Mouse (Mus musculus) spleen, adult 2 months (tissue): ENCODE results near the gene Dnah2. TPM values are rescaled to one million over a fixed set of nuclear protein-coding genes. Genes with fewer than 3 reads are reported as not detected.

Experiments used
- DNase-seq, 2 experiments: peaks; one replicate each; pipeline versions ENCODE4 v3.0.0 to v3.0.0-alpha.2; 2012 to 2021; ENCODE audit warnings: low spot score in 2 of 2, low read depth in 1 of 2
- H3K27ac ChIP-seq: fragments of 200-500 bp; 2 replicates; pipeline ENCODE4 v1.5.1; 2012; ENCODE audit warnings: low read length, inconsistent platforms; ENCODE audit not compliant: insufficient read depth
- H3K27me3 ChIP-seq: fragments of 200-500 bp; 2 replicates; pipeline ENCODE4 v1.6.1; 2012; ENCODE audit warnings: mild to moderate bottlenecking, moderate library complexity, low read length, inconsistent platforms; ENCODE audit not compliant: control insufficient read depth, insufficient read depth
- H3K36me3 ChIP-seq: fragments of 200-500 bp; 2 replicates; pipeline ENCODE4 v1.6.1; 2012; ENCODE audit warnings: mild to moderate bottlenecking, low read length, inconsistent platforms; ENCODE audit not compliant: control insufficient read depth, insufficient read depth
- H3K4me1 ChIP-seq: fragments of 200-500 bp; 2 replicates; pipeline ENCODE4 v1.6.1; 2011; ENCODE audit warnings: inconsistent platforms; ENCODE audit not compliant: control insufficient read depth, insufficient read depth, insufficient read length
- H3K4me3 ChIP-seq: fragments of 200-500 bp; 2 replicates; pipeline ENCODE4 v1.5.1; 2011; ENCODE audit warnings: mild to moderate bottlenecking, inconsistent platforms; ENCODE audit not compliant: insufficient read depth, insufficient read length; ENCODE audit errors: extremely low read depth
- CTCF ChIP-seq: fragments of 200-500 bp; IDR thresholded peaks from 2 replicates; pipeline ENCODE4 v1.5.1; 2011; ENCODE audit warnings: mild to moderate bottlenecking, inconsistent platforms; ENCODE audit not compliant: insufficient read depth, insufficient read length, insufficient replicate concordance; ENCODE audit errors: extremely low read depth
- POLR2A ChIP-seq: fragments of 200-500 bp; IDR thresholded peaks from 2 replicates; pipeline ENCODE4 v1.6.1; 2011; ENCODE audit warnings: low read depth, low read length, inconsistent platforms
- WGBS: fragments of 180-500 bp; shearing (Covaris S2); methylation state at CpG from one replicate; pipeline ENCODE4 v1.1.7; 2018; 5-methylcytosine and 5-hydroxymethylcytosine counted together
- polyA plus RNA-seq: library from polyadenylated mRNA; depleted of rRNA; stranded (reverse); fragments of >200 nt; gene quantifications from 2 replicates; pipeline ENCODE4 v1.2.3, GENCODE M21; 2012

Gene Dnah2
- polyA plus RNA-seq, 1 experiment: 0.29 TPM

DNA sequence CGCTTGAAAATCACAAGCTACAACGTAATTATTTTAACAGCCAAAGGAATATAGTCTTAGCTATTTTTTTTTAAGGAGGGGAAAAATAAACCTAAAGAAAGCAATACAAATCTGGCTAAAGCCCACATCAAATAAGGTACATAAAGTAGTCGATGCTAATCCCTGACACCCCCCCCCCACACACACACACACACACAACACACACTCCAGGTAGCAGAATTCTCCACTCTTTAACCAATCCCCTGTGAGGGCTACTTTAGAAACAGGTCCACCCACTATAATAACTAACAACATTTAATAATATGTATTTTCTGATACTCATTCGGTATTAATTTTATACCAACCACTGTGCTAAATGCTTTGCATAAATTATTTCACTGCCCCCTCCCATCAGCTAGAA is 132.4 kb downstream of the Dnah2 start:
- H3K4me3 ChIP-seq: no peak overlapping the region
- H3K27me3 ChIP-seq: no peaks in the 10 kb centered on the region
- no peak for DNase-seq
- TF ChIP-seq CTCF (no peak), POLR2A (no peak)
- no peaks in the 10 kb centered on the region for H3K36me3 ChIP-seq
- peaks cover 14% of the 10 kb centered on the region; the same call in 1 of the 2 replicates for H3K4me1 ChIP-seq
- H3K27ac ChIP-seq: no peak overlapping the region
- 7% methylated on average over 4 of the region's 4 CpGs for WGBS

DNA sequence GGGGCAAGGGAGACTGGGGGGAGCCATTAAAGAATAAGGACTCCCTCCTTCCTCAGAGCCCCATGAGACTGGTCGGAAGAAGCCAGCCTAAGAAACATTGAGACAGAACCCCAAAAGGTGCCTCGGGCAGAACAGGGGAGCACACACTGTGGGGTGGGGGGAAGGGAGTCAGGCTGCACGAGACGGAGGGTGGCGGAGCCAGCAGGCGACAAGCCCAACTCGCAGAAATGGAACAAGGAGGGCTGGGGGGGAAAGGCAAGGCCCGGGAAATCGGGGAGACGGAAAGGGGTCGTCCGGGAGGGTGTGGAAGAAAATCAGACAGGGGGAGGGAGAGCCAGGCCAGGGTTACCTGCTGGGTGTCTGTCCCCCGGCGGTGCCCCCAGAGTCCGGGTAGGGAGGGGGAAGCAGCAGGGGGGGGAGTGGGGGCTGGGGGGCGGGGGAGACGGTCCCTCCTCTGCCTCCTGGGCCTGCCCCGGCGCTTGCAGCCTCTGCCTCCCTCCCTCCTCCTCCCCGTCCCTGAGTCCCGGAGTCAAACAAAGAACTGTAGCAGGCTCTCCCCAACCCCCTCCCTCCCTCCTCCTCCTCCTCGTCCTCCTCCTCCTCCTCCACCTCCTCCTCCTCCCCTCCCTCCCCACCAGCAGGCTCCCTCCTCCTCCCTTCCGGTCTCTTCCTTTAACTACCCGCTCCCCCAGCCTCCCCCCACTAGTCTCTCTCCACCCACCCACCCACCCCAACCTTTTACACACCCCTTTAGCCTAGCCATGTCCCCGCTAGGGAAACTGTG is 133.1 kb downstream of the Dnah2 start:
- TF ChIP-seq POLR2A: no peak
- TF ChIP-seq CTCF: no peak
- Histone ChIP-seq H3K27ac (peak overlapping the region; percentile 61), H3K27me3 (no peaks in the 10 kb centered on the region), H3K4me1 (peaks cover 14% of the 10 kb centered on the region; the same call in 1 of the 2 replicates), H3K4me3 (peak overlapping the region; percentile 43), H3K36me3 (no peaks in the 10 kb centered on the region)
- WGBS: 9% methylated on average over 18 of the region's 25 CpGs
- DNase-seq: no peak

DNA sequence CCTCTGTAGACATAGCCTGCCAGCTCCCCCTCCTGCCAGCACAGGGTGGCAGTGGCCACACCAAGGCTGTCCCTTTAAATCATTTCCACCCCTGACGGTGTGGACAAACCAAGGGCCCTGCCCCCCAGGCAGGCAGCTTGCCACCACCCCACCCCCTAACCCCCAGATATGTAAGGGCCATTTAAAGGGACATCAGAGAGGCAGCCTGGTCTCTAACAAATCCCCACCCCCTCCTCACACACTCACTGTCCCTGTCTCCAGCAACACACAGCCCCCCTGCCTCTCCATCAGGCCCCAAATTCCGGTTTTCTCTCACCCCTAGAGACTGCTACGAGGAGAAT is 133.6 kb downstream of the Dnah2 start:
- no peak for DNase-seq
- no peaks in the 10 kb centered on the region for H3K27me3 ChIP-seq
- WGBS: 19% methylated on average over 3 of the region's 3 CpGs
- H3K4me1 ChIP-seq: peaks cover 14% of the 10 kb centered on the region; the same call in 1 of the 2 replicates
- H3K36me3 ChIP-seq: no peaks in the 10 kb centered on the region
- TF ChIP-seq POLR2A (no peak), CTCF (no peak)
- peak overlapping the region; percentile 43; the same call in 1 of the 2 replicates for H3K4me3 ChIP-seq
- H3K27ac ChIP-seq: peak overlapping the region; percentile 61

GRCm38 (mm10) chr11:69414421-69415326 is 134.2 kb downstream of the Dnah2 start:
- TF ChIP-seq POLR2A: no peak
- no peak for TF ChIP-seq CTCF
- Histone ChIP-seq H3K4me1 (peaks cover 11% of the 10 kb centered on the region; the same call in 1 of the 2 replicates), H3K4me3 (no peak overlapping the region; the same call in 1 of the 2 replicates), H3K36me3 (no peaks in the 10 kb centered on the region), H3K27ac (peak overlapping the region; percentile 32; the same call in 1 of the 2 replicates), H3K27me3 (no peaks in the 10 kb centered on the region)
- 63% methylated on average over 4 of the region's 4 CpGs for WGBS
- DNase-seq: no peak

- Histone ChIP-seq H3K4me1 (peaks cover 8% of the 10 kb centered on the region; the same call in 1 of the 2 replicates), H3K4me3 (no peak within 1 kb of the TSS), H3K27ac (0 out of 2 replicates have a peak within 1 kb of the TSS, but pooled peaks have one; percentile 5), H3K27me3 (no peaks in the 10 kb centered on the region), H3K36me3 (no peaks in the 10 kb centered on the region)
- TF ChIP-seq CTCF (no peak), POLR2A (no peak)
- 55% methylated on average over 12 of the region's 12 CpGs for WGBS
- no peak for DNase-seq
Observed at GRCm38 (mm10) chr11:69413221-69414181, 135.4 kb downstream of the Dnah2 start, which contains the start of gene Kdm6b. TSS of gene Kdm6b (minus strand) at chr11:69413675.

- whole genome bisulfite sequencing: 87% methylated on average over 7 of the region's 7 CpGs
- no peak overlapping the region for H3K4me3 ChIP-seq
- no peak for DNase-seq
- no peak for TF ChIP-seq POLR2A
- no peak for TF ChIP-seq CTCF
- no peaks in the 10 kb centered on the region for H3K27me3 ChIP-seq
- H3K36me3 ChIP-seq: no peaks in the 10 kb centered on the region
- no peak overlapping the region for H3K27ac ChIP-seq
- H3K4me1 ChIP-seq: peaks cover 5% of the 10 kb centered on the region; the same call in 1 of the 2 replicates
Observed at GRCm38 (mm10) chr11:69412548-69412947, 136.4 kb downstream of the Dnah2 start.
